Mouse (Mus musculus) liver, adult 2 months (tissue): ENCODE data around the gene Gm49396. TPM values are rescaled to one million over a fixed set of nuclear protein-coding genes. Genes with fewer than 3 reads are reported as not detected.

ENCODE experiments used
- DNase-seq: peaks from one replicate; pipeline ENCODE4 v3.0.0-alpha.2; 2011; ENCODE audit warnings: low read depth, low spot score; ENCODE audit errors: extremely low read depth
- H3K27ac ChIP-seq: fragments of 200-500 bp; replicated peaks from 2 replicates; pipeline ENCODE4 v1.5.1; 2012; ENCODE audit warnings: low read depth, mild to moderate bottlenecking, control low read depth, inconsistent platforms, low read length; ENCODE audit not compliant: insufficient read depth
- H3K27me3 ChIP-seq: fragments of 200-500 bp; 2 replicates; pipeline ENCODE4 v1.6.1; 2012; ENCODE audit warnings: mild to moderate bottlenecking, moderate library complexity, low read length, inconsistent platforms; ENCODE audit not compliant: control insufficient read depth, insufficient read depth
- H3K36me3 ChIP-seq: fragments of 200-500 bp; 2 replicates; pipeline ENCODE4 v1.6.1; 2012; ENCODE audit warnings: low read length, inconsistent platforms; ENCODE audit not compliant: control insufficient read depth, insufficient read depth
- H3K4me1 ChIP-seq: fragments of 200-500 bp; 2 replicates; pipeline ENCODE4 v1.6.1; 2011; ENCODE audit warnings: low read length; ENCODE audit not compliant: control insufficient read depth, insufficient read depth
- H3K4me3 ChIP-seq: fragments of 200-500 bp; 2 replicates; pipeline ENCODE4 v1.5.1; 2011; ENCODE audit warnings: low read depth, mild to moderate bottlenecking, control low read depth, low read length, moderate library complexity; ENCODE audit not compliant: insufficient read depth
- H3K79me2 ChIP-seq: fragments of 200-500 bp; 2 replicates; pipeline ENCODE4 v1.6.1; 2012; ENCODE audit warnings: inconsistent platforms, mild to moderate bottlenecking, low read length, moderate library complexity; ENCODE audit not compliant: control insufficient read depth, insufficient read depth
- H3K9ac ChIP-seq: fragments of 200-500 bp; 2 replicates; pipeline ENCODE4 v1.6.1; 2012; ENCODE audit warnings: low read depth, mild to moderate bottlenecking, control low read depth, inconsistent platforms, low read length
- CTCF ChIP-seq: fragments of 200-500 bp; IDR thresholded peaks from 2 replicates; pipeline ENCODE4 v1.5.1; 2011; ENCODE audit warnings: low read depth, low read length, control low read depth
- POLR2A ChIP-seq: fragments of 200-500 bp; IDR thresholded peaks from 2 replicates; pipeline ENCODE4 v1.6.1; 2011; ENCODE audit warnings: low read length, control low read depth; ENCODE audit not compliant: insufficient read depth; ENCODE audit errors: extremely low read depth
- WGBS: fragments of 180-500 bp; shearing (Covaris S2); methylation state at CpG from one replicate; pipeline ENCODE4 v1.1.7; 2018; 5-methylcytosine and 5-hydroxymethylcytosine counted together
- polyA plus RNA-seq: library from polyadenylated mRNA; depleted of rRNA; stranded (reverse); fragments of >200 nt; gene quantifications from 2 replicates; pipeline ENCODE4 v1.2.3, GENCODE M21; 2012
- total RNA-seq: library from RNA; depleted of rRNA; stranded (reverse); fragments of >200 nt; gene quantifications from 2 replicates; pipeline ENCODE4 v1.2.3, GENCODE M21; 2014

The Gm49396 gene
- total and polyA plus RNA-seq, 2 experiments = 0.91 to 1.9 TPM

DNA sequence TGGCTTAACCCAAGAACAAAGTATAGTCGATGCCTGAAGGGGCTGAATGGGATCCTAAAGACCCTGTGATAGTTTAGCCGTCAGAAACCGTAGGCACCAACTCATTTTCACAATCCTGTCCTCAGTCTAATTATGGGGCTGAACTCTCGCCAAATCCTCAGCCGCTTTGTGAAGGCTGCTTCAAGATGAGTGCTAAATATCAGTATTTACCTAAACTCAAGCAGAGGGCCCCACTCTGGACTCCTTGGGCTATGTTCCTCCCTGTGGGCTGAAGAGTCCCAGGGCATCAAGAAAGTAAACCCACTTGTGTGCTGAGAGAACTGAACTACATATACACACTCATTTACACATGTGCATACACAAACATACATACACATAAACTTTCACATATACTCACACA, 33.7 kb downstream of the Gm49396 start:
- no peaks in the 10 kb centered on the region for H3K79me2 ChIP-seq
- no peak for TF ChIP-seq CTCF
- no peak overlapping the region for H3K9ac ChIP-seq
- peaks cover 4% of the 10 kb centered on the region; the same call in 1 of the 2 replicates for H3K4me1 ChIP-seq
- no peak overlapping the region for H3K4me3 ChIP-seq
- WGBS = 88% methylated on average over 5 of the region's 5 CpGs
- no peaks in the 10 kb centered on the region for H3K27me3 ChIP-seq
- H3K27ac ChIP-seq = no peak overlapping the region
- DNase-seq = no peak
- no peaks in the 10 kb centered on the region for H3K36me3 ChIP-seq

DNA sequence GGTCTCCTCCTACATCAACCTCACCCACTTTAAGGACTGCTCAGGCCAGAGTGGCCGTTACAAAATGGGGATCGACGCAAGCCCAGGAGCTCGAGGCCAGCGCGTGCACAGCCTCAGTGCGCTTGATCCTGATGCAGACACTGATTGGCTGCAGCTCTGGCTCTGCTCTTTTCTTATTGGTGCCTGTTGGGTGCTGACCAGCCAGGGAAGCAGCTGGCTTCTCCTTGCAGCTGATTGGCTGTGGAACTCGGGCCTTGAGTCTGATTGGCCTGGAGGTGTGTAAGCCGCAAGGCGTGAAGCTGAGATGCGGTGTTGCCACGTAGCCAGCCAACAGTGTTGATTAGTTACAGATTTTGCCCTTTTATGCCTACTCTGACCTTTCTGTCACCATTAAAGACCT, 35.6 kb downstream of the Gm49396 start, which contains the start of gene Zbtb32:
Gene Zbtb32, minus strand, starts transcription at position 124 of the 400 bp plus-strand sequence.
- no peak for TF ChIP-seq POLR2A
- no peak for TF ChIP-seq CTCF
- H3K4me1 ChIP-seq = peaks cover 4% of the 10 kb centered on the region; the same call in 1 of the 2 replicates
- no peak within 1 kb of the TSS for H3K27ac ChIP-seq
- H3K27me3 ChIP-seq = no peaks in the 10 kb centered on the region
- DNase-seq = no peak
- H3K79me2 ChIP-seq = no peaks in the 10 kb centered on the region
- H3K9ac ChIP-seq = no peak within 1 kb of the TSS
- WGBS = 96% methylated on average over 12 of the region's 12 CpGs
- no peaks in the 10 kb centered on the region for H3K36me3 ChIP-seq
- no peak within 1 kb of the TSS for H3K4me3 ChIP-seq

- no peak for TF ChIP-seq POLR2A
- no peak for TF ChIP-seq CTCF
- no peak overlapping the region for H3K27ac ChIP-seq
- no peaks in the 10 kb centered on the region for H3K27me3 ChIP-seq
- no peak overlapping the region for H3K4me3 ChIP-seq
- under 1% methylated on average over 16 of the region's 16 CpGs for WGBS
- H3K9ac ChIP-seq = no peak overlapping the region
- peaks cover 4% of the 10 kb centered on the region; the same call in 1 of the 2 replicates for H3K4me1 ChIP-seq
- H3K79me2 ChIP-seq = no peaks in the 10 kb centered on the region
- no peaks in the 10 kb centered on the region for H3K36me3 ChIP-seq
- peak; percentile 92 for DNase-seq
Observed at GRCm38 (mm10) chr7:30599933-30600353, 36.8 kb downstream of the Gm49396 start.

DNA sequence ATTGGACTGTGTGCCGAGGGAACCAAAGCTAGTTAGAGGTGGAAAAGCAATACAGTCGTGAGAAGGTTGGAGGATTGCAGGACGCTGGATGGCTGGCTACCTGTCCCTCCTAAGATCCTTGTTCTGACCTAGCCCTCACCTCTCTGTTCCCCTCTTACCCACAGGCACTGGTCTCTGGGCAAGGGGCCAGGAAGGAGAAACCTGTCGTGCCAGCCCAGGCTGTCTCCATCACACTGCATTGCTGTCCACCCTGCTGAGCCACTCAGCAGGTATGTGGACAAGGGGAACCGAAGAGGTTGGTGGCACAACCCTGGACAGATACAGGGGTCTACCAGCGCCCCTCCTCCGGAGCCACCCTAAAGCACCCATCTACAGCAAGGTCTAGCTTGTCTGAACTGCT, 37.5 kb downstream of the Gm49396 start:
- Histone ChIP-seq H3K4me1 (peaks cover 4% of the 10 kb centered on the region; the same call in 1 of the 2 replicates), H3K9ac (no peak overlapping the region), H3K4me3 (no peak overlapping the region), H3K27ac (no peak overlapping the region), H3K36me3 (no peaks in the 10 kb centered on the region), H3K27me3 (no peaks in the 10 kb centered on the region), H3K79me2 (no peaks in the 10 kb centered on the region)
- no peak for TF ChIP-seq POLR2A
- no peak for TF ChIP-seq CTCF
- no peak for DNase-seq
- WGBS = 65% methylated on average over 7 of the region's 7 CpGs

- H3K36me3 ChIP-seq = no peaks in the 10 kb centered on the region
- no peak overlapping the region for H3K4me3 ChIP-seq
- no peaks in the 10 kb centered on the region for H3K79me2 ChIP-seq
- no peaks in the 10 kb centered on the region for H3K27me3 ChIP-seq
- WGBS = 37% methylated on average over 3 of the region's 3 CpGs
- peaks cover 4% of the 10 kb centered on the region; the same call in 1 of the 2 replicates for H3K4me1 ChIP-seq
- DNase-seq = no peak
- H3K27ac ChIP-seq = no peak overlapping the region
- no peak for TF ChIP-seq CTCF
- no peak for TF ChIP-seq POLR2A
- no peak overlapping the region for H3K9ac ChIP-seq
Observed at GRCm38 (mm10) chr7:30602583-30602982, 39.4 kb downstream of the Gm49396 start.

- DNase-seq = no peak
- no peaks in the 10 kb centered on the region for H3K79me2 ChIP-seq
- H3K27ac ChIP-seq = no peak overlapping the region
- no peaks in the 10 kb centered on the region for H3K36me3 ChIP-seq
- H3K4me1 ChIP-seq = peaks cover 4% of the 10 kb centered on the region; the same call in 1 of the 2 replicates
- H3K27me3 ChIP-seq = no peaks in the 10 kb centered on the region
- WGBS = 67% methylated on average over 8 of the region's 8 CpGs
- H3K9ac ChIP-seq = no peak overlapping the region
- H3K4me3 ChIP-seq = no peak overlapping the region
- TF ChIP-seq POLR2A = no peak
Observed at GRCm38 (mm10) chr7:30604424-30604823, 41.3 kb downstream of the Gm49396 start.
